Mouse (Mus musculus) bone marrow macrophage, adult 2 months (primary cell): ENCODE measurements at regions not wholly inside any gene's neighbourhood (a gene's known extent, or its start where the extent isn't known, plus 50 kb on each side); places are given as distances from the start of the nearest gene placed in this dataset.

Experiments used
- H3K27ac ChIP-seq: 2 replicates; pipeline ENCODE4 v1.5.1; 2012; ENCODE audit warnings: low read depth, low read length; ENCODE audit not compliant: insufficient read depth
- H3K4me1 ChIP-seq: 2 replicates; pipeline ENCODE4 v1.6.1; 2012; ENCODE audit warnings: low read length; ENCODE audit not compliant: control insufficient read depth, insufficient read depth
- H3K4me3 ChIP-seq: 2 replicates; pipeline ENCODE4 v1.5.1; 2012; ENCODE audit warnings: mild to moderate bottlenecking, low read length, moderate library complexity; ENCODE audit not compliant: insufficient read depth
- CTCF ChIP-seq: IDR thresholded peaks from 2 replicates; pipeline ENCODE4 v1.5.1; 2012; ENCODE audit warnings: low read depth, mild to moderate bottlenecking, low read length, moderate library complexity
- POLR2A ChIP-seq: IDR thresholded peaks from 2 replicates; pipeline ENCODE4 v1.6.1; 2012; ENCODE audit warnings: mild to moderate bottlenecking, low read depth, low read length, borderline replicate concordance

DNA sequence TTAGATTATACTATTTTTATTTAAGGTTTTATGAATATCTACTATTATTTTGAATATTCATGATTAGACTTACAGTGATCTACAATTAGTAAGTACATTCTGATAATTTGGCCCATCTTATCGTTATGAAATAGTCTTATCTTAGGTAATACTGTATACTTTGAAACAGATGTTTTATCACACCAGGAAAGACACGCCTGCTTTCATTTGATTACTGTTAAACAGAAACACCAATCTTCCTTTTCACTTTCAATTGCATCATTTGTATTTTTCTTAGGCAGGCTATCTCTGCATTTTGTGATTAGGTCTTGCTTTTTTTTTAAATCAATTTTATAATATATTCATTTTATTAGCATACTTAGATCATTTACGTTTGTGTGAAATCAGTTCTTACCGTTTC, 280.4 kb upstream of the Ccdc54 start:
- no peaks in the 10 kb centered on the region for H3K4me1 ChIP-seq
- no peak overlapping the region for H3K27ac ChIP-seq
- TF ChIP-seq CTCF (no peak), POLR2A (no peak)
- H3K4me3 ChIP-seq = no peak overlapping the region

GRCm38 (mm10) chr16:50863565-50863964, 272.6 kb upstream of the Ccdc54 start:
- Histone ChIP-seq H3K4me3 (no peak overlapping the region), H3K27ac (no peak overlapping the region), H3K4me1 (no peaks in the 10 kb centered on the region)
- TF ChIP-seq CTCF (no peak), POLR2A (no peak)

- no peaks in the 10 kb centered on the region for H3K4me1 ChIP-seq
- no peak for TF ChIP-seq CTCF
- no peak for TF ChIP-seq POLR2A
- H3K27ac ChIP-seq = no peak overlapping the region
- no peak overlapping the region for H3K4me3 ChIP-seq
Measured at GRCm38 (mm10) chr16:50859513-50859912, 268.6 kb upstream of the Ccdc54 start.

DNA sequence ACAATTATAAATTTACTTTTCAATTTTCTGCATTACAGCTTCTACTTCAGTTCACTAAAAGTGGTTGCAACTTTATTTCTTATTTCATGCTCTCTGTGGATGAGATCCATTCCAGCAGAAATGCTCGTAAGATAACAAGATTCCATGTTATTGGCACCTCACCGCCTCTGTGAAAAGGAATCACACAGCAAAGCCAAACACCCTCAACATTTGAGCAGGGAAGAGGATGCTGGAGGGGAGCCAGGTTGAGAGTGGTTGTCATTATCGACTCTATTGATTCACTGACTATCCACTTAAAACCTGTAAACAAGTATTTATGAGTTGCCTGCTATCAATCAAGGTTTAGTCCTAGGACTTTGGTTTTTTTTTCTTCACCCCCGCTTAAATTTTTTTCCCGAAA, 261.1 kb upstream of the Ccdc54 start:
- Histone ChIP-seq H3K27ac (no peak overlapping the region), H3K4me1 (no peaks in the 10 kb centered on the region), H3K4me3 (no peak overlapping the region)
- TF ChIP-seq POLR2A = no peak
- TF ChIP-seq CTCF = no peak

DNA sequence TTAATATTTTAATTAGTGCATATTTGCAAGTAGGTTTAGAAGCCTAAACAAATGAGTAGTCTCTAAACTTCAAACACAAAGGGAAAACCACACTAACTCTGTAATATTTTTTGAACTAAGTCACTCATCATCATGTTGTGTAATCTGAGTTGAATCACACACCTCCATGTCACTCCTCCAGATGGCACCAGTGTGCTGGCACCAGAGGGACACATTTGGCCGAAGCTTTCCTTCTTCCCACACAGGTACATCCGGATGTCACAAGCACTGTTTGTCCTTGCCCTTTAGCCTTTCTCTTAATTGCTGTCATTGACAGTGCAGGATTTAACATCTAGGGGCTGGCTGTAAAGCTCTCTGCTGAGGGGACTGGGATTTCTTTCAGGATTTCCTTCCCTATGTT, 256.7 kb upstream of the Ccdc54 start:
- Histone ChIP-seq H3K4me1 (no peaks in the 10 kb centered on the region), H3K4me3 (no peak overlapping the region), H3K27ac (no peak overlapping the region)
- TF ChIP-seq CTCF (no peak), POLR2A (no peak)

DNA sequence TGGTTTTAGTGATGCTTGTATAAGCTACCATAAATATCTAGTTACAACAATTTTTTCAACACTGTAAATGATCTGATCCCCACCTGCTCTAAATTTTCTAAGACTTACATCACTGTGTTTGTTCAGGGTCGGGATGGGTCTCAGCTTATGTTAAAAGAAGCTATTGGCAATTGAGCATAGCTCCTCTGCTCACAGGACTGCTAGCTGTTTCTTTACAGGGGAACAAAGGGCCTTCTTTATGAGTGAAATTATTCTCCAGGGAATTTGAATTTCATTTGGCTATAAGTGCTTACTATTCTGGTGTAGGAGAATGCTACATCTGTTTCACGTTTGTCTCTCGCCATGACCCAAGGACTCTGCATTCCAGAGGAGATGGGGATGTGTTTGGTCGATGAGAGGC, 255.6 kb upstream of the Ccdc54 start:
- Histone ChIP-seq H3K4me1 (no peaks in the 10 kb centered on the region), H3K27ac (no peak overlapping the region), H3K4me3 (no peak overlapping the region)
- TF ChIP-seq POLR2A (no peak), CTCF (no peak)

- Histone ChIP-seq H3K4me1 (peaks cover 3% of the 10 kb centered on the region; the same call in 1 of the 2 replicates), H3K4me3 (no peak overlapping the region), H3K27ac (no peak overlapping the region)
- TF ChIP-seq CTCF = peak; percentile 49
- no peak for TF ChIP-seq POLR2A
Measured at GRCm38 (mm10) chr16:50841677-50842580, 251.0 kb upstream of the Ccdc54 start.

- no peak for TF ChIP-seq POLR2A
- no peak for TF ChIP-seq CTCF
- peaks cover 3% of the 10 kb centered on the region; the same call in 1 of the 2 replicates for H3K4me1 ChIP-seq
- no peak overlapping the region for H3K27ac ChIP-seq
- no peak overlapping the region for H3K4me3 ChIP-seq
Measured at GRCm38 (mm10) chr16:50841205-50841604, 250.3 kb upstream of the Ccdc54 start.

DNA sequence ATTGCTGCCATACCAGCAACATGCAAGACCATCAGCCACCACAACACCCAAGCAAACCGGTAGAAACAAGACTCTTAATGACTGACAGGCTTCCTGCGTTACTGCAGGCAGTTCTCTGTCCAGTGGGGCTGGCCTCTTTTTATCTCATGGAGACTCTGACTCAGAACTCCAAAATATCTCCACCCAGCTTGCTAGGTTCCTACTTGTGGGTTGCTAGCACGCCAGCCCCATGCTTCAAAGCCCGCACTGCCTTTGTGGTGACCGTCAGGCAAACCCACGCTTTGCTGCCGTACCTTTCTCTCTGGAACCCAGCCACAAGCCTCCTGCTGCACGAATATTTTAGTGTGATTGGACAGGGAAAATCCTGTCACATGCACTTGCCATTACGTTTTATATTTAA, 248.7 kb upstream of the Ccdc54 start:
- H3K4me1 ChIP-seq = peaks cover 3% of the 10 kb centered on the region; the same call in 1 of the 2 replicates
- H3K27ac ChIP-seq = no peak overlapping the region
- H3K4me3 ChIP-seq = no peak overlapping the region
- TF ChIP-seq POLR2A = no peak
- no peak for TF ChIP-seq CTCF

DNA sequence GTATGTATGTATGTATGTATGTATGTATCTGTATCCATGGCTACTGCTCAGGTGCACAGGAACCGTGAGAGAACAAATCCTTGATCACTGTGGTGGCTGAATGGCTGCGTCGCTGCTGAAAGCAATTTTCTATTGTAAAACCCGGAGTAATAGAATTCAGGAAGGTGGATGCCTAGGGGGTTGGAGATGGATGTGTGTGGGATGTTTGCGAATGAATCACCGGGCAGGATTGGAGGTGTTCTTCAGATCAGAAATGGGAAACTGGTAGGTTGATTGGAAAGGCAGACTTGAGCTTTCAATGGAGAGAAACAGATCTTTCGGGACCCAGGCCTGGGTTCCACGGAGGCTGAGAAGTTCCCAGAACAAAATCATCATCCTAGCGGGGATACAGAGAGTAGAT, 246.5 kb upstream of the Ccdc54 start:
- no peak for TF ChIP-seq CTCF
- no peak for TF ChIP-seq POLR2A
- peaks cover 3% of the 10 kb centered on the region; the same call in 1 of the 2 replicates for H3K4me1 ChIP-seq
- no peak overlapping the region for H3K27ac ChIP-seq
- H3K4me3 ChIP-seq = no peak overlapping the region

DNA sequence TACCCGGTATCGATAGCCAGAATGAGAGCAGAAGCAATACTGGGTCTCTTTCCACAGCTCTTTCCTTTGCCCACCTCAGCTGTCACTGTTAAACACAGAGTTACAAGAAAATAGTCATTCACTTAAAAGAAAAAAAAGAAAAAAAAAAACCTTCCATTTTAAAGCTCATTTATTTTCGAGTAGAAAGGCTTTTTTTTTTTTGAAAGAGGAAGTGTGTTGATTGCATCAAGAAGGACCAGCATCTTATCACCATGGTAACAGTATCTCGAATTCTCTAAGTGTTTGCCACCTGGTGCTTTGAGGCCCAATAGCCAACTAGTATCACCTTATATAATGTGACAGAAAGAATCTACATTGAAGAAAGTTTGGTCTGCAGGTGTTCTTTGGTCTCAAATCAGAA, 245.5 kb upstream of the Ccdc54 start:
- TF ChIP-seq POLR2A = no peak
- TF ChIP-seq CTCF = no peak

More for the DNA sequence above, 245.5 kb upstream of the Ccdc54 start:
- Histone ChIP-seq H3K4me1 (peaks cover 3% of the 10 kb centered on the region; the same call in 1 of the 2 replicates), H3K4me3 (no peak overlapping the region), H3K27ac (no peak overlapping the region)
